Comparison of ENCODE assay signal across 10 mouse cellular contexts in the genomic region with DNA sequence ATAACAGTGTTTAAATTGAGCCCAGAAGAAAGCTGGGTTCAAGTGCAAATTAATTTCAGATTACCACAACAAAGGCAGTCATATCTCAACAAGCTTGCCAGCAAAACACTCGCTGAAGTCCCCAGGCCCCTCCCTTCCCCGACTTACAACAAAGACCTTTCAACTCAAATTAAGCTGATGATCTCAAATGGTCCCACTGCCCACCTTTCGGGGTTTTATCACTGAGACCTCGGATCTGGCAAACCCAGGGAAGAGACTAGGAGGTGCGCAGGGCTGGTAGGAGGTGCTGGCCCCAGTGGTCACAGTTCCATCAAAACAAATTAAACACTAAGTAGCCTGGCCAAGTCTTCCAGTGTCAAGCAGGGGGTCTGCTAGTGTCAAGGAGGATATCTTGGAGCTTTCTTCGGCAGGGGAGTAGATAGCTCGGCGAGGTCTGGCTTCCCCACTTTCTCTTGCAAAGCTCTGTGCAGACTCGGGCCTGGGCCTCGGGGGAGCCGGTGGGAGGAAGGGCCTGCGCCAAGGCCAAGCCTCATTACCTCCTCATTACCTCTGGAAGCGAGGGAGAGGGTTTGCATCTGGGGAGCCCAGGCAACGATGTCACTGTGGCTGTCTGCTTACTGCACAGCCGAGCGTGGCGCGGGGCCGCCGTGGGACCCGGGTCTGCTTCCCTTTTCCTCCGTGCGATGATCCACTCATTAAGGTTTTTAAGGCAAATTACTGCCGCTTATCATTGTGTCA.
DNase-seq lines count a peak whose midpoint lies in the region; ATAC-seq and TF ChIP-seq lines count a peak whose summit lies in the region.
"Had no signal": no experiment of that assay in that cellular context is flagged by ENCODE, and none has a peak within 500 bp of the region (broad histone marks: within the 10 kb centered on the region; RNA-seq: fewer than 3 reads in every experiment).

No protein-coding gene starts in this region.

- no peak overlapping the region for H3K27ac ChIP-seq in heart, embryonic 13.5 days (replicated peaks)
- H3K27ac ChIP-seq in forebrain, embryonic 14.5 days (ENCODE audit: low read depth, low read length): no peak overlapping the region
- H3K27ac ChIP-seq in gastrocnemius, adult 2 months: no peak overlapping the region

- H3K4me3 ChIP-seq in heart, embryonic 13.5 days: peak overlapping the region; percentile 5; the same call in 1 of the 2 replicates
- no peak overlapping the region for H3K4me3 ChIP-seq in forebrain, embryonic 14.5 days (ENCODE audit: low read depth, low read length)
- no peak overlapping the region for H3K4me3 ChIP-seq in gastrocnemius, adult 2 months
- H3K4me3 ChIP-seq: myocyte had no signal

- DNase-seq in heart, postnatal 10 days: no peak
- DNase-seq in embryo, embryonic 10 days (ENCODE audit: low spot score): peak; percentile 64
- peak; percentile 35 for DNase-seq in forebrain, embryonic 14.5 days (ENCODE audit: low spot score)
- DNase-seq in mesoderm, embryonic 11.5 days (ENCODE audit: low read depth, low spot score): peak; percentile 59
- no peak for DNase-seq in gastrocnemius, adult 2 months
- no peak for DNase-seq in lung, postnatal 4 days
- DNase-seq in urinary bladder, postnatal 4 days (ENCODE audit: low spot score in 2 of 2): no peak
- DNase-seq: cerebellum, adult 11 months had no signal

- no peaks in the 10 kb centered on the region for H3K36me3 ChIP-seq in heart, embryonic 13.5 days
- H3K36me3 ChIP-seq in forebrain, embryonic 14.5 days (ENCODE audit: control insufficient read depth, insufficient read depth, low read length): no peaks in the 10 kb centered on the region

- 0 out of 2 replicates have a peak overlapping the region, but pooled peaks have one; percentile 37 for H3K9ac ChIP-seq in heart, embryonic 13.5 days
- no peak overlapping the region for H3K9ac ChIP-seq in forebrain, embryonic 14.5 days (ENCODE audit: low read length)

- ATAC-seq in heart, embryonic 13.5 days (ENCODE audit: extremely low read depth, insufficient number of reproducible peaks, low FRiP score, low TSS enrichment): no peak
- ATAC-seq in forebrain, embryonic 14.5 days: peak; percentile 63; the same call in 1 of the 2 replicates

- WGBS in heart, embryonic 13.5 days: 14% methylated on average over 24 of the region's 24 CpGs
- WGBS in forebrain, embryonic 14.5 days: 9% methylated on average over 24 of the region's 24 CpGs

- no peaks in the 10 kb centered on the region for H3K9me3 ChIP-seq in heart, embryonic 13.5 days
- H3K9me3 ChIP-seq in forebrain, embryonic 14.5 days (replicated peaks; ENCODE audit: control insufficient read depth, low read length): no peaks in the 10 kb centered on the region

- intact Hi-C loops in heart, postnatal 10 days (cut with DNase I): no loop called here
- intact Hi-C loops in gastrocnemius, adult 2 months (cut with DNase I): no loop called here

- H3K27me3 ChIP-seq in heart, embryonic 13.5 days (replicated peaks): peaks cover 92% of the 10 kb centered on the region
- H3K27me3 ChIP-seq in forebrain, embryonic 14.5 days (replicated peaks; ENCODE audit: control insufficient read depth, insufficient read depth, low read length): peaks cover 53% of the 10 kb centered on the region

- peak overlapping the region; percentile 49 for H3K4me2 ChIP-seq in heart, embryonic 13.5 days
- peak overlapping the region; percentile 6; the same call in 1 of the 2 replicates for H3K4me2 ChIP-seq in forebrain, embryonic 14.5 days (ENCODE audit: low read length)

- H3K4me1 ChIP-seq in heart, embryonic 13.5 days: peaks cover 38% of the 10 kb centered on the region
- no peaks in the 10 kb centered on the region for H3K4me1 ChIP-seq in forebrain, embryonic 14.5 days (ENCODE audit: control insufficient read depth, insufficient read depth, low read length)

- TF ChIP-seq CTCF in gastrocnemius, adult 2 months (IDR thresholded peaks at IDR 0.05): no peak

Comparison
In these comparisons a context has a peak if more than half of its experiments do, and no peak if none do; other contexts are left out.
1. DNase-seq: peak in embryo, embryonic 10 days (single experiment), forebrain, embryonic 14.5 days (single experiment) and mesoderm, embryonic 11.5 days (single experiment); none in heart, postnatal 10 days (0 of 2), gastrocnemius, adult 2 months (single experiment), lung, postnatal 4 days (0 of 2) and urinary bladder, postnatal 4 days (0 of 2).